ENCODE assay signal across 16 mouse cellular contexts in genomic region chr17:58672291-58672690, GRCm38 (mm10).
DNase-seq lines count a peak whose midpoint lies in the region; ATAC-seq lines count a peak whose summit lies in the region.
"Had no signal": no experiment of that assay in that cellular context is flagged by ENCODE, and none has a peak within 500 bp of the region (broad histone marks: within the 10 kb centered on the region; RNA-seq: fewer than 3 reads in every experiment).

No protein-coding gene starts in this region.

- peak; percentile 0 to 26 for DNase-seq in layer of hippocampus, adult 18-20 months (ENCODE audit: low spot score in 2 of 2)
- DNase-seq in layer of hippocampus, adult 9-10 months (ENCODE audit: low spot score), result no peak
- peak; percentile 8 for DNase-seq in layer of hippocampus, adult 9-11 months
- DNase-seq in left cerebral cortex, postnatal 36 days (ENCODE audit: low spot score in 2 of 2), result peak; percentile 9 to 14
- peak; percentile 69 for DNase-seq in telencephalon, adult 2 months (ENCODE audit: low read depth, low spot score)
- DNase-seq in cerebellum, postnatal 36 days, result no peak
- DNase-seq: cerebellum, adult 11 months; cerebellum, postnatal 14 days; gastrocnemius, postnatal 25 days; lung, postnatal 14 days; thymus, adult 2 months had no signal

- intact Hi-C loops in left cerebral cortex, postnatal 36 days (cut with DNase I), result no loop called here

- no peak for ATAC-seq in erythroblast, adult 5-6 weeks (replicated peaks; ENCODE audit: low FRiP score, poor library complexity, severe bottlenecking)
- ATAC-seq: activated CD4-positive, CD25-positive, alpha-beta regulatory T cell, adult 4 months; forebrain, embryonic 15.5 days; intestine, postnatal 0 days; Patski had no signal

Comparison
In these comparisons a context has a peak if more than half of its experiments do, and no peak if none do; other contexts are left out.
1. DNase-seq: peak in layer of hippocampus, adult 18-20 months (2 of 2), layer of hippocampus, adult 9-11 months (single experiment), left cerebral cortex, postnatal 36 days (2 of 2) and telencephalon, adult 2 months (single experiment); none in layer of hippocampus, adult 9-10 months (single experiment) and cerebellum, postnatal 36 days (0 of 2).